Mouse (Mus musculus): ENCODE results near the gene Trarg1. TPM values are rescaled to one million over a fixed set of nuclear protein-coding genes. Genes with fewer than 3 reads are reported as not detected.
A peak's percentile ranks its signal among the peaks of the same experiment; 100 is the strongest.

Gene Trarg1
- polyA plus RNA-seq, 1 experiment = 0.40 TPM

DNA sequence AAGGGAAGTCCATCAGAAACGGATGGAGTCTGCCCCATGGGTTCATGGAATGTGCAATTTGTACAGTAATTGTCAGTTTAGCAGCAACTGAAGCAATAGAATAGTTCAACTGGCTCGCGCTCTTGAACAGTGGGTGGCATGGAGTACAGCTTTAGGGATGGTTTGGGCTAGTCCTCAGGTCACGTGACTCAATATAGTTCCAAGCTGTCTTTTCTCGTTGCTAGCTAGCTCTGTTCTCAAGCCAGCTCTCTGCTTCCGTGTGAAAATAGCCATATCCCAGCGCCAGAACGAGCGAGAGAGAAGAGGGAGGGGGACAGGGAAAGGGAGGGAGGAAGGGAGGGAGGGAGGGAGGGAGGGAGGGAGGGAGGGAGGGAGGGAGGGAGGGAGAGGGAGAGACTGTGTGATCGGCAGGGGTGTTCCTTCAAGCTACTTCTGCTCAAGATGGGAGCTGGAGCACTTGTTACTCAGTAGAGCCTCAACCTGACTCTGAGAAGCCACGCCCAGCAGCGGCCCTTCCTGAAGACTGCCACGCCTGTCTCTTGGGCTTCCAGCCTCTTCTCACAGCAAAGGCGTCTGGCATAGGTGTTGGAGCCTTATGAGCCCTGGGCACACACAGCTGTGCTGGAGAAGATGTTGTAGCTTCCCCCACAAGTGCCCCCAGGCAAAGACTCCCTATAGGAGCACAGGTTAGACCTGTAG is 28.6 kb upstream of the Trarg1 start:
- H3K4me1 ChIP-seq (ENCODE audit: control insufficient read depth, insufficient read depth, low read length) = peaks cover 2% of the 10 kb centered on the region
- no peak overlapping the region for H3K27ac ChIP-seq (ENCODE audit: insufficient read depth, low read length)
- TF ChIP-seq CTCF (IDR thresholded peaks at IDR 0.05; ENCODE audit: extremely low read depth, insufficient read depth, low read length) = no peak
- TF ChIP-seq POLR2A (IDR thresholded peaks at IDR 0.05; ENCODE audit: extremely low read depth, insufficient read depth, low read length) = no peak
- H3K4me3 ChIP-seq (ENCODE audit: insufficient read depth, low read length) = no peak overlapping the region

GRCm38 (mm10) chr11:76652838-76653334 is 26.7 kb upstream of the Trarg1 start:
- Histone ChIP-seq H3K4me3 (ENCODE audit: insufficient read depth, low read length) (no peak overlapping the region), H3K27ac (ENCODE audit: insufficient read depth, low read length) (no peak overlapping the region), H3K4me1 (ENCODE audit: control insufficient read depth, insufficient read depth, low read length) (no peaks in the 10 kb centered on the region; the same call in 1 of the 2 replicates)
- no peak for TF ChIP-seq CTCF (IDR thresholded peaks at IDR 0.05; ENCODE audit: extremely low read depth, insufficient read depth, low read length)
- no peak for TF ChIP-seq POLR2A (IDR thresholded peaks at IDR 0.05; ENCODE audit: extremely low read depth, insufficient read depth, low read length)

DNA sequence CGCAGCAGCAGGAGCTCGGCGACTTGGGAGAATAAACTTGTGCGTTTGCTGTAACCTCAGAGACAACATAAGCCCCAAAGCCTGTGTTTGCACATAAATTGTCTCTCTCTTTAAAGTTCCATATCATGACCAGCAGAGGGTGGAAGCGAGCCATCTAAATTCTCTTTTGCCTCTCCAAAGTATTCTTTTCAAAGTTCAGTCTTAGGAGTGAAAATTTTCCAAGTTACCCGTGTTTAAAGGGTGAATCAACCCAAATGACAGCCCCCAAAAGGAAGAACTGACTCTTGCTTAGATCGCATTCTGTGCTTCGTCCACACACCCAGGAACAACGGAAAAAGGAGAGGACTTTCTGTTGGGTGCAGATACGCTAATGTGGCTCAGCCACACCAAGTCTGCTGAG is 24.5 kb upstream of the Trarg1 start:
- TF ChIP-seq POLR2A (IDR thresholded peaks at IDR 0.05; ENCODE audit: extremely low read depth, insufficient read depth, low read length) (no peak), CTCF (IDR thresholded peaks at IDR 0.05; ENCODE audit: extremely low read depth, insufficient read depth, low read length) (peak; percentile 24; the same call in 1 of the 2 replicates)
- H3K27ac ChIP-seq (ENCODE audit: insufficient read depth, low read length) = no peak overlapping the region
- H3K4me3 ChIP-seq (ENCODE audit: insufficient read depth, low read length) = no peak overlapping the region
- H3K4me1 ChIP-seq (ENCODE audit: control insufficient read depth, insufficient read depth, low read length) = no peaks in the 10 kb centered on the region; the same call in 1 of the 2 replicates

DNA sequence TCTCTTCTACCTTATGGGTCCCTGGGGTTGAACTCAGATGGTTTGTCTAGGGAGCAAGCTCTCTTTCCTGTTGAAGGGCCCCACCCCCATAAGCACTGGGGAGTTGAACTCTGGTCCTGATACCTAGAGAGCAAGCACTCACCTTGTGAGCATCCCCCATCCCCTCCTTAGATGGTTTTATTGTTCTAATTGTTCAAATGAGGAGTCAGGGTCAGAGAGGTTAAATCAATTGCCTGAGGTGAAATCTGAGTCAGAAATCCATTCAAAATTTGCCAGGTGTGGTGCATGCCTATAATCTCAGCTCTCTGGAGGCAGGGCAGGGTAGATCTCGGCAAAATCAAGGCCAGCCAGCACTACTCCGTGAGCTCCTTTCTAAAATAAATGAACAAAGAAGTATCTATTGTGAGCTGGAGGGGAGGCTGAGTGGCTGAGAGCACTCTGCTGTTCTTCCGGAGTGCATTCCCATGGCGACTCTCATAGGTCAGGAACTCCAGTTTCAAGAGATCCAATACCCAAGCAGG is 22.1 kb upstream of the Trarg1 start:
- no peak overlapping the region for H3K4me3 ChIP-seq (ENCODE audit: insufficient read depth, low read length)
- TF ChIP-seq CTCF (IDR thresholded peaks at IDR 0.05; ENCODE audit: extremely low read depth, insufficient read depth, low read length) = no peak
- no peak for TF ChIP-seq POLR2A (IDR thresholded peaks at IDR 0.05; ENCODE audit: extremely low read depth, insufficient read depth, low read length)
- H3K4me1 ChIP-seq (ENCODE audit: control insufficient read depth, insufficient read depth, low read length) = no peaks in the 10 kb centered on the region; the same call in 1 of the 2 replicates
- H3K27ac ChIP-seq (ENCODE audit: insufficient read depth, low read length) = no peak overlapping the region

GRCm38 (mm10) chr11:76659138-76659930 is 20.3 kb upstream of the Trarg1 start:
- TF ChIP-seq CTCF (IDR thresholded peaks at IDR 0.05; ENCODE audit: extremely low read depth, insufficient read depth, low read length) = no peak
- no peak for TF ChIP-seq POLR2A (IDR thresholded peaks at IDR 0.05; ENCODE audit: extremely low read depth, insufficient read depth, low read length)
- H3K4me3 ChIP-seq (ENCODE audit: insufficient read depth, low read length) = no peak overlapping the region
- H3K4me1 ChIP-seq (ENCODE audit: control insufficient read depth, insufficient read depth, low read length) = no peaks in the 10 kb centered on the region; the same call in 1 of the 2 replicates
- no peak overlapping the region for H3K27ac ChIP-seq (ENCODE audit: insufficient read depth, low read length)

DNA sequence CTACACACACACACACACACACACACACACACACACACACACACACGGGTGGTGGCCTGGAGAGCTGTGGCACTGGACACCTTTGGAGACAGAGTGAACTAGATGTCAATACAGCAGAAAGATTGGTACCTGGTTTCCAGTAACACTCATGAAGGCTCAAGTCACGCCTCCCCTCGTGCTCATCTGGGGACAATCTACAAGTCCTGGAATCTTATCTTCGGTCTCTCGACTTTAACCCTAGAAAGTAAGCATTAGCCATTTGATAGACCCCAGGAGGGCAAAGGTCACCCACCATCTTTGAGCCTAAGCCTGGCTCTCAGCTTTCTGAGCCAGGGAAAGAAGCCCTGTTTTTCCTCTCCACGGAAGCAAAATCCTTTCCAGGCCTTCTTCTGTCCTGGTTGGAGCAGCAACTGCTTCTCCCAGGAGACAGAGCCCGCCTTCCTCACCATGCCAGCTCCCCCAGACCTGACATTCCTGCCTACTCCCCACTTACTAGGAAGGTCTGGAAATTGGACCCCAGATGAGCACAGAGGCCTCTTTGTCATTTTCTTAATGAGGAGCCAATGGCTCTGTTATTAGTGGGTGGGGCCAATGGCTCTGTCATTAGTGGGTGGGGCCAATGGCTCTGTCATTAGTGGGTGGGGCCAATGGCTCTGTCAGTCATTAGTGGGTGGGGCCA is 17.7 kb upstream of the Trarg1 start:
- no peak for TF ChIP-seq CTCF (IDR thresholded peaks at IDR 0.05; ENCODE audit: extremely low read depth, insufficient read depth, low read length)
- no peak for TF ChIP-seq POLR2A (IDR thresholded peaks at IDR 0.05; ENCODE audit: extremely low read depth, insufficient read depth, low read length)
- H3K4me1 ChIP-seq (ENCODE audit: control insufficient read depth, insufficient read depth, low read length) = peaks cover 4% of the 10 kb centered on the region
- no peak overlapping the region for H3K27ac ChIP-seq (ENCODE audit: insufficient read depth, low read length)
- no peak overlapping the region for H3K4me3 ChIP-seq (ENCODE audit: insufficient read depth, low read length)

DNA sequence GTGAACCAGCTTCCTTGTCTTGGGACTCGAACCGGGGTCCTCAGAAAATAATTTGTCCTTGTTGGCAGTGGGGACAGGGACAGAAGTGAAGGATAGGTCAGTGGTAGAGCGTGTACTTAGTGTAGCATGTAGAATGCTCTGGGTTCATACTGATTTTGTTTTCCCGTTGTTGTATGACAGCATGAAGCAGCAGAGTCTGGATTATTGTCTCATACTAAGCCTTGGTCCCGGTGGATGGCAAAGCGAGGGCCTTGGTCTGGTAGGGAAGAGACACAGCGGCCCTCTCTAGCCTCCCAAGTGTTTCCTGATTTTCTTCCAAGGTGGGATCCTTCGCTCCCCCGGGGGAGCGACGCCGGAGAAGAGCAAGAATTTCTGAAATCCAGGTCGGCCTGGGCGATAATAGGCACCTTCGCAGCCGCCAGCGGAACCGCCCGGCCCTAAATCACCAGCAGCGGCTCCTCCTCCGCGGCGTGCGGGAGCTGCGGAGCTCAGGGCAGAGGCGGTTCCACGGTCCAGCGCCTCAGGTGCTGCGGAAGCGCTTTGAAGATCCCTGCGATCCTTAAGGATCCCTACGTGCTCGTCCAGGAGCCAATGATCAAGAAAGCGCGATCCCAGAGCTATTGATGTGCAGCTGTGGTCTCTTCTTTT is 13.5 kb upstream of the Trarg1 start:
- TF ChIP-seq POLR2A (IDR thresholded peaks at IDR 0.05; ENCODE audit: extremely low read depth, insufficient read depth, low read length) (no peak), CTCF (IDR thresholded peaks at IDR 0.05; ENCODE audit: extremely low read depth, insufficient read depth, low read length) (no peak)
- no peak overlapping the region for H3K27ac ChIP-seq (ENCODE audit: insufficient read depth, low read length)
- H3K4me1 ChIP-seq (ENCODE audit: control insufficient read depth, insufficient read depth, low read length) = peaks cover 4% of the 10 kb centered on the region
- peak overlapping the region; percentile 35 for H3K4me3 ChIP-seq (ENCODE audit: insufficient read depth, low read length)

- Histone ChIP-seq H3K4me3 (ENCODE audit: insufficient read depth, low read length) (no peak overlapping the region), H3K4me1 (ENCODE audit: control insufficient read depth, insufficient read depth, low read length) (peaks cover 10% of the 10 kb centered on the region), H3K27ac (ENCODE audit: insufficient read depth, low read length) (no peak overlapping the region)
- TF ChIP-seq CTCF (IDR thresholded peaks at IDR 0.05; ENCODE audit: extremely low read depth, insufficient read depth, low read length) (no peak), POLR2A (IDR thresholded peaks at IDR 0.05; ENCODE audit: extremely low read depth, insufficient read depth, low read length) (no peak)
Observed at GRCm38 (mm10) chr11:76667807-76668206, 11.8 kb upstream of the Trarg1 start.

All from cortical plate, adult 2 months (tissue).